Mouse (Mus musculus) small intestine, adult 2 months (tissue): ENCODE measurements around the gene Hsf2.

ENCODE experiments used
- CTCF ChIP-seq: fragments of 200-500 bp; IDR thresholded peaks from 2 replicates; pipeline ENCODE4 v1.5.1; 2012; ENCODE audit warnings: low read depth, mild to moderate bottlenecking, control low read depth, inconsistent platforms, low read length, moderate library complexity, mixed read lengths; ENCODE audit not compliant: insufficient replicate concordance, insufficient read length; ENCODE audit errors: extremely low read depth
- POLR2A ChIP-seq: fragments of 200-500 bp; IDR thresholded peaks from 2 replicates; pipeline ENCODE4 v1.6.1; 2012; ENCODE audit warnings: low read depth, mild to moderate bottlenecking, control low read depth, inconsistent platforms, low read length, moderate library complexity

DNA sequence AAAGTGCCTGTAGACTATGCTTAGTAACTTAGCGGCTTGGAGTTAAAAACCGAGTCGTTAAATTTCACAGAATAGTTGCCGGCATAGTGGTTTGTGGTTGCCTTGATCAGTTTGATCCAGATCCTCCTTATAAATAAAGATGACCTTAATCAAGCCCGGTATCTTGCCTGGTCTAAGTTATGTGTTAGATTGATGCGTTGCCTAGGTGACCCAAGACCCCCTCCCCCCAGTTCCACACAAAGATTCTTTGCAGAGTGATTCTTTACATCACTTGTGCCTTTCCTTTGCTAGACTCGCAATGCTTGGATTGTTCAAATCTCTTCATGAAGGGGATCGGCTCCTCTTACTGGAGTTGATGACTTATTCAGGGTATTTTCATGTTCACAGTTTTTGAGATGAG, 1.0 kb downstream of the Hsf2 start:
- no peak for TF ChIP-seq CTCF
- TF ChIP-seq POLR2A: no peak
